Mouse (Mus musculus) stomach, embryonic 14.5 days (tissue): ENCODE measurements around the gene Pkp3. TPM values are rescaled to one million over a fixed set of nuclear protein-coding genes. Genes with fewer than 3 reads are reported as not detected.
A peak's percentile ranks its signal among the peaks of the same experiment; 100 is the strongest.

Source experiments
- ATAC-seq: fragments of 200-750 bp; cut with Nextera tagmentation; 2 replicates; pipeline ENCODE4 v1.8.0; 2017; ENCODE audit warnings: low read depth, moderate TSS enrichment; ENCODE audit not compliant: insufficient number of reproducible peaks, insufficient read depth, low FRiP score
- H3K27ac ChIP-seq: fragments of 300-500 bp; sonication (generic); 2 replicates; pipeline ENCODE4 v1.5.1; 2014; ENCODE audit warnings: mild to moderate bottlenecking, low read length, moderate library complexity, mixed read lengths
- H3K27me3 ChIP-seq: fragments of 300-500 bp; sonication (generic); 2 replicates; pipeline ENCODE4 v1.6.1; 2014; ENCODE audit warnings: low read length, control low read depth, mixed read lengths; ENCODE audit not compliant: control insufficient read depth, insufficient read depth
- H3K36me3 ChIP-seq: fragments of 300-500 bp; sonication (generic); 2 replicates; pipeline ENCODE4 v1.6.1; 2014; ENCODE audit warnings: mild to moderate bottlenecking, control low read depth, low read length, moderate library complexity, mixed read lengths; ENCODE audit not compliant: control insufficient read depth, insufficient read depth
- H3K4me1 ChIP-seq: fragments of 300-500 bp; sonication (generic); 2 replicates; pipeline ENCODE4 v1.6.1; 2014; ENCODE audit warnings: low read length, control low read depth, mixed read lengths; ENCODE audit not compliant: control insufficient read depth, insufficient read depth
- H3K4me2 ChIP-seq: fragments of 300-500 bp; sonication (generic); replicated peaks from 2 replicates; pipeline ENCODE4 v1.6.1; 2014; ENCODE audit warnings: low read depth, low read length, control low read depth
- H3K4me3 ChIP-seq: fragments of 300-500 bp; sonication (generic); 2 replicates; pipeline ENCODE4 v1.5.1; 2014; ENCODE audit warnings: low read depth, low read length, control low read depth
- H3K9ac ChIP-seq: fragments of 300-500 bp; sonication (generic); replicated peaks from 2 replicates; pipeline ENCODE4 v1.6.1; 2014; ENCODE audit warnings: low read depth, mild to moderate bottlenecking, control low read depth, low read length, moderate library complexity, mixed read lengths
- H3K9me3 ChIP-seq: fragments of 300-500 bp; sonication (generic); 2 replicates; pipeline ENCODE4 v1.6.1; 2016; ENCODE audit warnings: low read depth, low read length, control low read depth; ENCODE audit not compliant: control insufficient read depth
- WGBS: fragments of 180-500 bp; shearing (Covaris S2); extraction: QIAGEN DNeasy Blood & Tissue Kit; methylation state at CpG from one replicate; pipeline ENCODE4 v1.1.7; 2014; 5-methylcytosine and 5-hydroxymethylcytosine counted together
- polyA plus RNA-seq: library from polyadenylated mRNA; unstranded; fragments of >200 nt; fragmentation: Nextera tagmentation; extraction: Ambion mirVana; gene quantifications from 2 replicates; pipeline ENCODE4 v1.2.1, GENCODE M21; 2014

The Pkp3 gene
- polyA plus RNA-seq, 1 experiment from 2014 or later, result 20.2 TPM

GRCm38 (mm10) chr7:141040867-141041606 is 37.0 kb upstream of the Pkp3 start:
- 26% methylated on average over 6 of the region's 9 CpGs for WGBS
- Histone ChIP-seq H3K9ac (no peak overlapping the region), H3K36me3 (no peaks in the 10 kb centered on the region), H3K4me3 (no peak overlapping the region), H3K27me3 (no peaks in the 10 kb centered on the region), H3K4me2 (0 out of 2 replicates have a peak overlapping the region, but pooled peaks have one; percentile 28), H3K9me3 (no peaks in the 10 kb centered on the region), H3K27ac (peak overlapping the region; percentile 90), H3K4me1 (peaks cover 22% of the 10 kb centered on the region)
- ATAC-seq, result no peak

GRCm38 (mm10) chr7:141041661-141042060 is 36.4 kb upstream of the Pkp3 start:
- 5% methylated on average over 5 of the region's 5 CpGs for WGBS
- no peak overlapping the region for H3K4me3 ChIP-seq
- H3K4me2 ChIP-seq, result no peak overlapping the region
- no peaks in the 10 kb centered on the region for H3K9me3 ChIP-seq
- H3K9ac ChIP-seq, result no peak overlapping the region
- H3K27me3 ChIP-seq, result no peaks in the 10 kb centered on the region
- ATAC-seq, result peak; percentile 78
- H3K4me1 ChIP-seq, result peaks cover 22% of the 10 kb centered on the region
- H3K36me3 ChIP-seq, result no peaks in the 10 kb centered on the region
- peak overlapping the region; percentile 90 for H3K27ac ChIP-seq

GRCm38 (mm10) chr7:141042539-141042938 is 35.5 kb upstream of the Pkp3 start:
- H3K9me3 ChIP-seq, result no peaks in the 10 kb centered on the region
- H3K36me3 ChIP-seq, result no peaks in the 10 kb centered on the region
- no peak overlapping the region for H3K4me2 ChIP-seq
- peak; percentile 44 for ATAC-seq
- no peak overlapping the region for H3K9ac ChIP-seq
- WGBS, result 35% methylated on average over 4 of the region's 4 CpGs
- H3K4me1 ChIP-seq, result peaks cover 31% of the 10 kb centered on the region
- H3K27ac ChIP-seq, result peak overlapping the region; percentile 87
- H3K4me3 ChIP-seq, result no peak overlapping the region
- H3K27me3 ChIP-seq, result no peaks in the 10 kb centered on the region

- Histone ChIP-seq H3K27ac (peak overlapping the region; percentile 68; the same call in 1 of the 2 replicates), H3K4me2 (no peak overlapping the region; the same call in 1 of the 2 replicates), H3K27me3 (no peaks in the 10 kb centered on the region), H3K4me1 (peaks cover 29% of the 10 kb centered on the region), H3K9me3 (no peaks in the 10 kb centered on the region), H3K4me3 (no peak overlapping the region), H3K36me3 (no peaks in the 10 kb centered on the region), H3K9ac (no peak overlapping the region)
- WGBS, result 61% methylated on average over 6 of the region's 6 CpGs
- no peak for ATAC-seq
Measured at GRCm38 (mm10) chr7:141046931-141047580, 31.0 kb upstream of the Pkp3 start.

GRCm38 (mm10) chr7:141047581-141048225 is 30.3 kb upstream of the Pkp3 start:
- Histone ChIP-seq H3K27me3 (no peaks in the 10 kb centered on the region), H3K4me1 (peaks cover 25% of the 10 kb centered on the region), H3K4me2 (peak overlapping the region; percentile 82), H3K27ac (peak overlapping the region; percentile 92), H3K4me3 (peak overlapping the region; percentile 26), H3K36me3 (no peaks in the 10 kb centered on the region), H3K9me3 (no peaks in the 10 kb centered on the region), H3K9ac (no peak overlapping the region; the same call in 1 of the 2 replicates)
- ATAC-seq, result peak; percentile 88
- WGBS, result 9% methylated on average over 15 of the region's 19 CpGs

GRCm38 (mm10) chr7:141048226-141049218 is 29.5 kb upstream of the Pkp3 start:
- peak overlapping the region; percentile 92 for H3K27ac ChIP-seq
- no peaks in the 10 kb centered on the region for H3K36me3 ChIP-seq
- 8% methylated on average over 21 of the region's 21 CpGs for WGBS
- ATAC-seq, result peak; percentile 83
- peak overlapping the region; percentile 82 for H3K4me2 ChIP-seq
- peaks cover 18% of the 10 kb centered on the region for H3K4me1 ChIP-seq
- no peaks in the 10 kb centered on the region for H3K27me3 ChIP-seq
- H3K9ac ChIP-seq, result no peak overlapping the region; the same call in 1 of the 2 replicates
- H3K4me3 ChIP-seq, result peak overlapping the region; percentile 26
- H3K9me3 ChIP-seq, result no peaks in the 10 kb centered on the region

- Histone ChIP-seq H3K9ac (no peak overlapping the region), H3K9me3 (no peaks in the 10 kb centered on the region), H3K4me2 (no peak overlapping the region), H3K36me3 (no peaks in the 10 kb centered on the region), H3K27me3 (no peaks in the 10 kb centered on the region), H3K4me3 (no peak overlapping the region), H3K27ac (no peak overlapping the region), H3K4me1 (peaks cover 16% of the 10 kb centered on the region)
- ATAC-seq, result no peak
- WGBS, result 71% methylated on average over 2 of the region's 2 CpGs
Measured at GRCm38 (mm10) chr7:141049326-141049725, 28.7 kb upstream of the Pkp3 start.
